Mouse (Mus musculus) heart, embryonic 16.5 days (tissue): ENCODE data around the gene Pbx1. TPM values are rescaled to one million over a fixed set of nuclear protein-coding genes. Genes with fewer than 3 reads are reported as not detected.

Experiments used
- ATAC-seq: fragments of 200-750 bp; cut with Nextera tagmentation; replicated peaks from 2 replicates; pipeline ENCODE4 v1.8.0; 2017; ENCODE audit warnings: moderate number of reproducible peaks; ENCODE audit not compliant: insufficient read depth, low FRiP score; ENCODE audit errors: extremely low read depth
- H3K27ac ChIP-seq: fragments of 300-500 bp; sonication (generic); 2 replicates; pipeline ENCODE4 v1.5.1; 2014; ENCODE audit warnings: mild to moderate bottlenecking, low read length, control low read depth, moderate library complexity
- H3K27me3 ChIP-seq: fragments of 300-500 bp; sonication (generic); 2 replicates; pipeline ENCODE4 v1.6.1; 2014; ENCODE audit warnings: low read length, mixed read lengths; ENCODE audit not compliant: control insufficient read depth, insufficient read depth
- H3K36me3 ChIP-seq: fragments of 300-500 bp; sonication (generic); 2 replicates; pipeline ENCODE4 v1.6.1; 2014; ENCODE audit not compliant: control insufficient read depth, insufficient read depth
- H3K4me1 ChIP-seq: fragments of 300-500 bp; sonication (generic); 2 replicates; pipeline ENCODE4 v1.6.1; 2014; ENCODE audit warnings: low read length, mixed read lengths; ENCODE audit not compliant: control insufficient read depth, insufficient read depth
- H3K4me2 ChIP-seq: fragments of 300-500 bp; sonication (generic); 2 replicates; pipeline ENCODE4 v1.6.1; 2014; ENCODE audit warnings: low read depth, mild to moderate bottlenecking, control low read depth, low read length
- H3K4me3 ChIP-seq: fragments of 300-500 bp; sonication (generic); 2 replicates; pipeline ENCODE4 v1.5.1; 2014; ENCODE audit warnings: mild to moderate bottlenecking, control low read depth, low read length
- H3K9ac ChIP-seq: fragments of 300-500 bp; sonication (generic); 2 replicates; pipeline ENCODE4 v1.6.1; 2014; ENCODE audit warnings: low read length, control low read depth
- H3K9me3 ChIP-seq: fragments of 300-500 bp; sonication (generic); replicated peaks from 2 replicates; pipeline ENCODE4 v1.6.1; 2016; ENCODE audit warnings: low read length; ENCODE audit not compliant: control insufficient read depth
- WGBS: fragments of 180-500 bp; shearing (Covaris S2); extraction: QIAGEN DNeasy Blood & Tissue Kit; methylation state at CpG from one replicate; pipeline ENCODE4 v1.1.7; 2014; 5-methylcytosine and 5-hydroxymethylcytosine counted together
- polyA plus RNA-seq: library from polyadenylated mRNA; unstranded; fragments of >200 nt; fragmentation: Nextera tagmentation; extraction: Ambion mirVana; gene quantifications from 2 replicates; pipeline ENCODE4 v1.2.1, GENCODE M21; 2015

Pbx1 gene
- polyA plus RNA-seq, 1 experiment from 2014 or later, result 18.0 TPM

GRCm38 (mm10) chr1:168457191-168457747 is 25.2 kb upstream of the Pbx1 start:
- no peaks in the 10 kb centered on the region for H3K4me1 ChIP-seq
- no peaks in the 10 kb centered on the region for H3K27me3 ChIP-seq
- ATAC-seq, result no peak
- 52% methylated on average over 7 of the region's 7 CpGs for WGBS
- H3K27ac ChIP-seq, result no peak overlapping the region
- H3K4me3 ChIP-seq, result no peak overlapping the region
- no peak overlapping the region for H3K4me2 ChIP-seq
- H3K36me3 ChIP-seq, result no peaks in the 10 kb centered on the region
- no peaks in the 10 kb centered on the region for H3K9me3 ChIP-seq
- H3K9ac ChIP-seq, result no peak overlapping the region

GRCm38 (mm10) chr1:168455178-168455577 is 23.1 kb upstream of the Pbx1 start:
- H3K4me3 ChIP-seq, result no peak overlapping the region
- no peaks in the 10 kb centered on the region for H3K36me3 ChIP-seq
- no peaks in the 10 kb centered on the region for H3K27me3 ChIP-seq
- no peaks in the 10 kb centered on the region for H3K4me1 ChIP-seq
- WGBS, result 84% methylated on average over 8 of the region's 8 CpGs
- no peaks in the 10 kb centered on the region for H3K9me3 ChIP-seq
- H3K27ac ChIP-seq, result no peak overlapping the region
- no peak for ATAC-seq
- no peak overlapping the region for H3K9ac ChIP-seq
- H3K4me2 ChIP-seq, result no peak overlapping the region

- Histone ChIP-seq H3K9ac (no peak overlapping the region), H3K4me3 (no peak overlapping the region), H3K4me1 (no peaks in the 10 kb centered on the region), H3K27ac (no peak overlapping the region), H3K27me3 (no peaks in the 10 kb centered on the region), H3K36me3 (no peaks in the 10 kb centered on the region), H3K9me3 (no peaks in the 10 kb centered on the region), H3K4me2 (no peak overlapping the region)
- 90% methylated on average over 3 of the region's 3 CpGs for WGBS
- no peak for ATAC-seq
Measured at GRCm38 (mm10) chr1:168433671-168434070, 1.6 kb upstream of the Pbx1 start.

GRCm38 (mm10) chr1:168432281-168432725 is 233 bp upstream of the Pbx1 start:
- Histone ChIP-seq H3K27ac (peak overlapping the region; percentile 77), H3K27me3 (no peaks in the 10 kb centered on the region), H3K4me2 (peak overlapping the region; percentile 62), H3K9ac (peak overlapping the region; percentile 70), H3K4me1 (peaks cover 10% of the 10 kb centered on the region), H3K36me3 (no peaks in the 10 kb centered on the region), H3K9me3 (no peaks in the 10 kb centered on the region), H3K4me3 (peak overlapping the region; percentile 81)
- peak; percentile 99 for ATAC-seq
- WGBS, result under 1% methylated on average over 22 of the region's 22 CpGs

- Histone ChIP-seq H3K4me3 (peak overlapping the region; percentile 81), H3K4me2 (peak overlapping the region; percentile 79), H3K36me3 (no peaks in the 10 kb centered on the region), H3K4me1 (peaks cover 14% of the 10 kb centered on the region), H3K9me3 (no peaks in the 10 kb centered on the region), H3K27me3 (no peaks in the 10 kb centered on the region), H3K27ac (peak overlapping the region; percentile 97), H3K9ac (peak overlapping the region; percentile 85)
- ATAC-seq, result peak; percentile 80
- WGBS, result 0% methylated on average over 14 of the region's 14 CpGs
Measured at GRCm38 (mm10) chr1:168431711-168432231, 299 bp downstream of the Pbx1 start.

GRCm38 (mm10) chr1:168430868-168431710 is 981 bp downstream of the Pbx1 start:
- H3K4me2 ChIP-seq, result peak overlapping the region; percentile 79
- ATAC-seq, result no peak
- WGBS, result under 1% methylated on average over 36 of the region's 37 CpGs
- H3K27me3 ChIP-seq, result no peaks in the 10 kb centered on the region
- peak overlapping the region; percentile 81 for H3K4me3 ChIP-seq
- peak overlapping the region; percentile 97 for H3K27ac ChIP-seq
- no peaks in the 10 kb centered on the region for H3K36me3 ChIP-seq
- no peaks in the 10 kb centered on the region for H3K9me3 ChIP-seq
- H3K4me1 ChIP-seq, result peaks cover 18% of the 10 kb centered on the region
- peak overlapping the region; percentile 85 for H3K9ac ChIP-seq

GRCm38 (mm10) chr1:168429856-168430644 is 2.0 kb downstream of the Pbx1 start:
- WGBS, result 3% methylated on average over 5 of the region's 5 CpGs
- no peak for ATAC-seq
- H3K9ac ChIP-seq, result peak overlapping the region; percentile 85

GRCm38 (mm10) chr1:168429406-168429805 is 2.7 kb downstream of the Pbx1 start:
- Histone ChIP-seq H3K4me3 (peak overlapping the region; percentile 81), H3K36me3 (no peaks in the 10 kb centered on the region), H3K9me3 (no peaks in the 10 kb centered on the region), H3K27me3 (no peaks in the 10 kb centered on the region), H3K4me1 (peaks cover 31% of the 10 kb centered on the region), H3K4me2 (peak overlapping the region; percentile 79), H3K9ac (peak overlapping the region; percentile 85), H3K27ac (peak overlapping the region; percentile 66)
- 15% methylated on average over 5 of the region's 5 CpGs for WGBS
- no peak for ATAC-seq

More at GRCm38 (mm10) chr1:168429856-168430644, 2.0 kb downstream of the Pbx1 start:
- peak overlapping the region; percentile 79 for H3K4me2 ChIP-seq
- H3K27ac ChIP-seq, result peak overlapping the region; percentile 66
- H3K27me3 ChIP-seq, result no peaks in the 10 kb centered on the region
- H3K4me3 ChIP-seq, result peak overlapping the region; percentile 81
- H3K36me3 ChIP-seq, result no peaks in the 10 kb centered on the region
- peaks cover 28% of the 10 kb centered on the region for H3K4me1 ChIP-seq
- H3K9me3 ChIP-seq, result no peaks in the 10 kb centered on the region
